Mouse (Mus musculus): ENCODE data around the gene Kmo.

GRCm38 (mm10) chr1:175625990-175626692 is 6.0 kb downstream of the Kmo start:
- TF ChIP-seq POLR2A (IDR thresholded peaks at IDR 0.05; ENCODE audit: control insufficient read depth, low read depth, low read length) (no peak), CTCF (IDR thresholded peaks at IDR 0.05; ENCODE audit: control insufficient read depth, insufficient read depth, insufficient replicate concordance, low read depth, low read length) (no peak)
